18 mouse cellular contexts compared by ENCODE assay signal in genomic region chr2:168577381-168577780, GRCm38 (mm10). TPM values are rescaled to one million over a fixed set of nuclear protein-coding genes. Genes with fewer than 3 reads are reported as not detected.
DNase-seq lines count a peak whose midpoint lies in the region; ATAC-seq and TF ChIP-seq lines count a peak whose summit lies in the region.
"Had no signal": no experiment of that assay in that cellular context is flagged by ENCODE, and none has a peak within 500 bp of the region (broad histone marks: within the 10 kb centered on the region; RNA-seq: fewer than 3 reads in every experiment).

No protein-coding gene starts in this region.

- no peaks in the 10 kb centered on the region for H3K27me3 ChIP-seq in heart, embryonic 13.5 days (replicated peaks)
- no peaks in the 10 kb centered on the region for H3K27me3 ChIP-seq in heart, embryonic 11.5 days (ENCODE audit: control insufficient read depth, insufficient read depth, low read length)
- no peaks in the 10 kb centered on the region for H3K27me3 ChIP-seq in lung, embryonic 14.5 days (ENCODE audit: insufficient read depth, low read length)
- H3K27me3 ChIP-seq in limb, embryonic 13.5 days: no peaks in the 10 kb centered on the region
- H3K27me3 ChIP-seq: embryonic facial prominence, embryonic 15.5 days; forebrain, embryonic 15.5 days; stomach, embryonic 15.5 days had no signal

- no peak for DNase-seq in lung, embryonic 14.5 days
- no peak for DNase-seq in lung, postnatal 4 days
- no peak for DNase-seq in retina, embryonic 14.5 days (ENCODE audit: low spot score)
- DNase-seq in urinary bladder, postnatal 25 days (ENCODE audit: low spot score): no peak
- DNase-seq: cerebellum, adult 11-12 months; kidney, adult 2 months; liver, embryonic 13.5 days; lung, postnatal 36 days had no signal

- H3K36me3 ChIP-seq in heart, embryonic 13.5 days: no peaks in the 10 kb centered on the region; the same call in 1 of the 2 replicates
- no peaks in the 10 kb centered on the region for H3K36me3 ChIP-seq in heart, embryonic 11.5 days (ENCODE audit: control insufficient read depth, insufficient read depth, low read length)
- no peaks in the 10 kb centered on the region for H3K36me3 ChIP-seq in lung, embryonic 14.5 days (ENCODE audit: insufficient read depth)
- H3K36me3 ChIP-seq in limb, embryonic 13.5 days: no peaks in the 10 kb centered on the region
- H3K36me3 ChIP-seq: embryonic facial prominence, embryonic 15.5 days; forebrain, embryonic 15.5 days; liver, embryonic 13.5 days; neural tube, embryonic 13.5 days; stomach, embryonic 15.5 days had no signal

- no peak overlapping the region for H3K4me3 ChIP-seq in heart, embryonic 13.5 days
- no peak overlapping the region for H3K4me3 ChIP-seq in heart, embryonic 11.5 days (ENCODE audit: low read depth, low read length)
- no peak overlapping the region for H3K4me3 ChIP-seq in lung, embryonic 14.5 days (ENCODE audit: low read depth, low read length)
- no peak overlapping the region for H3K4me3 ChIP-seq in bone marrow macrophage, adult 2 months (ENCODE audit: insufficient read depth, low read length)
- no peak overlapping the region for H3K4me3 ChIP-seq in limb, embryonic 13.5 days
- H3K4me3 ChIP-seq: embryonic facial prominence, embryonic 15.5 days; forebrain, embryonic 15.5 days; liver, embryonic 13.5 days; neural tube, embryonic 13.5 days; stomach, embryonic 15.5 days had no signal

- H3K4me1 ChIP-seq in heart, embryonic 13.5 days: peaks cover 80% of the 10 kb centered on the region
- H3K4me1 ChIP-seq in heart, embryonic 11.5 days (ENCODE audit: control insufficient read depth, insufficient read depth, low read length): peaks cover 55% of the 10 kb centered on the region
- peaks cover 30% of the 10 kb centered on the region for H3K4me1 ChIP-seq in lung, embryonic 14.5 days (ENCODE audit: insufficient read depth)
- H3K4me1 ChIP-seq in bone marrow macrophage, adult 2 months (ENCODE audit: control insufficient read depth, insufficient read depth, low read length): peaks cover 85% of the 10 kb centered on the region
- H3K4me1 ChIP-seq in limb, embryonic 13.5 days: peaks cover 94% of the 10 kb centered on the region

- 60% methylated on average over 7 of the region's 7 CpGs for WGBS in heart, embryonic 13.5 days
- WGBS in heart, embryonic 11.5 days (ENCODE audit: insufficient replicate concordance): 65% methylated on average over 7 of the region's 7 CpGs
- WGBS in lung, embryonic 14.5 days: 54% methylated on average over 7 of the region's 7 CpGs
- WGBS in limb, embryonic 13.5 days: 55% methylated on average over 7 of the region's 7 CpGs

- TF ChIP-seq CTCF in lung, embryonic 14.5 days (IDR thresholded peaks at IDR 0.05; ENCODE audit: low read depth): no peak
- TF ChIP-seq CTCF in bone marrow macrophage, adult 2 months (IDR thresholded peaks at IDR 0.05; ENCODE audit: low read depth, low read length): no peak

- TF ChIP-seq POLR2A in bone marrow macrophage, adult 2 months (IDR thresholded peaks at IDR 0.05; ENCODE audit: borderline replicate concordance, low read depth, low read length): no peak

- H3K4me2 ChIP-seq in heart, embryonic 13.5 days: no peak overlapping the region
- no peak overlapping the region for H3K4me2 ChIP-seq in heart, embryonic 11.5 days
- no peak overlapping the region for H3K4me2 ChIP-seq in lung, embryonic 14.5 days
- H3K4me2 ChIP-seq in limb, embryonic 13.5 days (replicated peaks): no peak overlapping the region
- H3K4me2 ChIP-seq: embryonic facial prominence, embryonic 15.5 days; forebrain, embryonic 15.5 days; liver, embryonic 13.5 days; neural tube, embryonic 13.5 days; stomach, embryonic 15.5 days had no signal

- peak overlapping the region; percentile 10; the same call in 1 of the 2 replicates for H3K27ac ChIP-seq in heart, embryonic 13.5 days (replicated peaks)
- H3K27ac ChIP-seq in heart, embryonic 11.5 days (ENCODE audit: low read depth, low read length): no peak overlapping the region
- H3K27ac ChIP-seq in lung, embryonic 14.5 days (ENCODE audit: low read depth): peak overlapping the region; percentile 21; the same call in 1 of the 2 replicates
- peak overlapping the region; percentile 97 for H3K27ac ChIP-seq in bone marrow macrophage, adult 2 months (ENCODE audit: insufficient read depth, low read depth, low read length)
- peak overlapping the region; percentile 58; the same call in 1 of the 2 replicates for H3K27ac ChIP-seq in limb, embryonic 13.5 days
- H3K27ac ChIP-seq: embryonic facial prominence, embryonic 15.5 days; forebrain, embryonic 15.5 days; liver, embryonic 13.5 days; neural tube, embryonic 13.5 days had no signal

- H3K9me3 ChIP-seq in heart, embryonic 13.5 days: no peaks in the 10 kb centered on the region
- H3K9me3 ChIP-seq in heart, embryonic 11.5 days (replicated peaks; ENCODE audit: control insufficient read depth, low read length): no peaks in the 10 kb centered on the region
- H3K9me3 ChIP-seq in lung, embryonic 14.5 days (ENCODE audit: low read depth, low read length): no peaks in the 10 kb centered on the region
- H3K9me3 ChIP-seq in limb, embryonic 13.5 days: no peaks in the 10 kb centered on the region
- H3K9me3 ChIP-seq: embryonic facial prominence, embryonic 15.5 days; forebrain, embryonic 15.5 days; liver, embryonic 13.5 days; neural tube, embryonic 13.5 days; stomach, embryonic 15.5 days had no signal

- 0 out of 2 replicates have a peak overlapping the region, but pooled peaks have one; percentile 25 for H3K9ac ChIP-seq in heart, embryonic 13.5 days
- H3K9ac ChIP-seq in heart, embryonic 11.5 days (ENCODE audit: low read depth, low read length): no peak overlapping the region
- no peak overlapping the region for H3K9ac ChIP-seq in lung, embryonic 14.5 days
- H3K9ac ChIP-seq in limb, embryonic 13.5 days: no peak overlapping the region
- H3K9ac ChIP-seq: embryonic facial prominence, embryonic 15.5 days; forebrain, embryonic 15.5 days; liver, embryonic 13.5 days; neural tube, embryonic 13.5 days; stomach, embryonic 15.5 days had no signal

- ATAC-seq in heart, embryonic 13.5 days (ENCODE audit: extremely low read depth, insufficient number of reproducible peaks, low FRiP score, low TSS enrichment): no peak
- ATAC-seq in heart, embryonic 11.5 days (replicated peaks; ENCODE audit: insufficient number of reproducible peaks, low FRiP score, low TSS enrichment): no peak
- peak; percentile 1; the same call in 1 of the 2 replicates for ATAC-seq in lung, embryonic 14.5 days (ENCODE audit: insufficient read depth)
- no peak for ATAC-seq in limb, embryonic 13.5 days (ENCODE audit: low FRiP score, low read depth)
- ATAC-seq: activated CD4-positive, CD25-positive, alpha-beta regulatory T cell, adult 4 months; forebrain, embryonic 15.5 days; midbrain, embryonic 16.5 days had no signal

RNA-seq across cellular contexts. Expression of gene Nfatc2, which starts 24.1 kb away (rescaled TPM):
- polyA plus RNA-seq in heart, embryonic 13.5 days (2015; fragmentation: Nextera tagmentation; extraction: Ambion mirVana): 9.3 and 10.1 TPM in 2 replicates
- 4.2 and 4.6 TPM in 2 replicates for polyA plus RNA-seq in heart, embryonic 11.5 days (2014; fragmentation: Nextera tagmentation; extraction: Ambion mirVana)
- 2.1 and 2.3 TPM in 2 replicates for polyA plus RNA-seq in lung, embryonic 14.5 days (2014; fragmentation: Nextera tagmentation; extraction: Ambion mirVana)
- polyA plus RNA-seq in bone marrow macrophage, adult 2 months (2012; ENCODE audit: insufficient read depth, insufficient read length, missing spikeins): 49.4 and 61.9 TPM in 2 replicates
- 6.3 and 7.3 TPM in 2 replicates for polyA plus RNA-seq in limb, embryonic 13.5 days (2015; fragmentation: Nextera tagmentation; extraction: Ambion mirVana)
